Mouse (Mus musculus) kidney, adult 2 months (tissue): Measurements from ENCODE around the gene Fbxl19.

ENCODE experiments used
- CTCF ChIP-seq: fragments of 200-500 bp; conservative IDR thresholded peaks from 2 replicates; pipeline ENCODE4 v1.5.1; 2011; ENCODE audit warnings: low read depth, mild to moderate bottlenecking, control low read depth, low read length, moderate library complexity, mixed read lengths; ENCODE audit not compliant: insufficient read depth, insufficient read length
- POLR2A ChIP-seq: fragments of 200-500 bp; IDR thresholded peaks from one replicate; pipeline ENCODE4 v1.6.1; 2011; ENCODE audit warnings: low read depth, low read length, control low read depth

- TF ChIP-seq CTCF (no peak), POLR2A (no peak)
These were observed 33.3 kb downstream of the Fbxl19 start for GRCm38 (mm10) chr7:127777474-127778266.
